Mouse (Mus musculus): ENCODE data around the gene Eml1.

The Eml1 gene

DNA sequence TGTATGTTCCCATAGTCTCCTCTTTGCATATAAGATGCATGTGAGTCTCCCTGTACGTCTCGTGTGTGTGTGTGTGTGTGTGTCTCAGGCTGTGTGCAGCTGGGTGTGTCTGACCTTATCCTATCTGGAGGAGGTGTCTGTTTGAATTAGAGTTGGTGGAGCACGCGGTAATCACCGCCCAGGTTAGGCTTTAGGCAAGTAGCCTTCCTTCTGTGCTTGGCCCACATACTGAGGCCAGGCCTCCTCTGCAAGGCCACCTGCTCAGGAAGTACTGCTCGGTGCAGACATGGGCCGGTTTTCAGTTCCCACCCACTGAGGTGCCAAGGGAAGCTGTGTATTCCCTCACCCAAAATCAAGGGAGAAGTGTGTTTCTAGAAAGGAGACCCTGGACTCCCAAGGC, 4.9 kb upstream of the Eml1 start:
- Histone ChIP-seq H3K9me3 (ENCODE audit: low read length) (peaks cover 9% of the 10 kb centered on the region), H3K36me3 (ENCODE audit: insufficient read depth, low read length) (no peaks in the 10 kb centered on the region), H3K4me3 (replicated peaks; ENCODE audit: low read length) (no peak overlapping the region), H3K4me1 (replicated peaks; ENCODE audit: low read depth, low read length) (peaks cover 11% of the 10 kb centered on the region), H3K27me3 (ENCODE audit: insufficient read depth, low read length) (peaks cover 56% of the 10 kb centered on the region)
- no peak for TF ChIP-seq CTCF (conservative IDR thresholded peaks at IDR 0.05; ENCODE audit: low read length)
- TF ChIP-seq POU5F1 (IDR thresholded peaks at IDR 0.05; ENCODE audit: borderline replicate concordance, low read length), result no peak
- no peak for TF ChIP-seq NANOG (IDR thresholded peaks at IDR 0.05; ENCODE audit: borderline replicate concordance, low read length)

- TF ChIP-seq POU5F1 (IDR thresholded peaks at IDR 0.05; ENCODE audit: borderline replicate concordance, low read length), result no peak
- no peaks in the 10 kb centered on the region for H3K36me3 ChIP-seq (ENCODE audit: insufficient read depth, low read length)
- H3K27me3 ChIP-seq (ENCODE audit: insufficient read depth, low read length), result peaks cover 46% of the 10 kb centered on the region
- peaks cover 11% of the 10 kb centered on the region for H3K4me1 ChIP-seq (replicated peaks; ENCODE audit: low read depth, low read length)
- H3K4me3 ChIP-seq (replicated peaks; ENCODE audit: low read length), result no peak overlapping the region
- peaks cover 9% of the 10 kb centered on the region for H3K9me3 ChIP-seq (ENCODE audit: low read length)
Measured at GRCm38 (mm10) chr12:108367909-108368308, 2.8 kb upstream of the Eml1 start.

- Histone ChIP-seq H3K36me3 (ENCODE audit: insufficient read depth, low read length) (no peaks in the 10 kb centered on the region), H3K4me3 (replicated peaks; ENCODE audit: low read length) (no peak overlapping the region), H3K9me3 (ENCODE audit: low read length) (peaks cover 9% of the 10 kb centered on the region), H3K27me3 (ENCODE audit: insufficient read depth, low read length) (peaks cover 44% of the 10 kb centered on the region), H3K4me1 (replicated peaks; ENCODE audit: low read depth, low read length) (peaks cover 10% of the 10 kb centered on the region)
- TF ChIP-seq NANOG (IDR thresholded peaks at IDR 0.05; ENCODE audit: borderline replicate concordance, low read length) (no peak), CTCF (conservative IDR thresholded peaks at IDR 0.05; ENCODE audit: low read length) (no peak), POU5F1 (IDR thresholded peaks at IDR 0.05; ENCODE audit: borderline replicate concordance, low read length) (no peak)
Measured at GRCm38 (mm10) chr12:108368921-108369320, 1.8 kb upstream of the Eml1 start.

- Histone ChIP-seq H3K27me3 (ENCODE audit: insufficient read depth, low read length) (peaks cover 52% of the 10 kb centered on the region), H3K4me3 (replicated peaks; ENCODE audit: low read length) (no peak overlapping the region), H3K36me3 (ENCODE audit: insufficient read depth, low read length) (no peaks in the 10 kb centered on the region), H3K4me1 (replicated peaks; ENCODE audit: low read depth, low read length) (peaks cover 8% of the 10 kb centered on the region), H3K9me3 (ENCODE audit: low read length) (peaks cover 9% of the 10 kb centered on the region)
- TF ChIP-seq CTCF (conservative IDR thresholded peaks at IDR 0.05; ENCODE audit: low read length), result no peak
- no peak for TF ChIP-seq NANOG (IDR thresholded peaks at IDR 0.05; ENCODE audit: borderline replicate concordance, low read length)
- TF ChIP-seq POU5F1 (IDR thresholded peaks at IDR 0.05; ENCODE audit: borderline replicate concordance, low read length), result no peak
Measured at GRCm38 (mm10) chr12:108371429-108371765, 640 bp downstream of the Eml1 start.

- H3K27me3 ChIP-seq (ENCODE audit: insufficient read depth, low read length), result peaks cover 60% of the 10 kb centered on the region
- peaks cover 9% of the 10 kb centered on the region for H3K9me3 ChIP-seq (ENCODE audit: low read length)
- no peak overlapping the region for H3K4me3 ChIP-seq (replicated peaks; ENCODE audit: low read length)
- TF ChIP-seq POU5F1 (IDR thresholded peaks at IDR 0.05; ENCODE audit: borderline replicate concordance, low read length) (no peak), CTCF (conservative IDR thresholded peaks at IDR 0.05; ENCODE audit: low read length) (no peak), NANOG (IDR thresholded peaks at IDR 0.05; ENCODE audit: borderline replicate concordance, low read length) (no peak)
- H3K36me3 ChIP-seq (ENCODE audit: insufficient read depth, low read length), result no peaks in the 10 kb centered on the region
- peaks cover 8% of the 10 kb centered on the region for H3K4me1 ChIP-seq (replicated peaks; ENCODE audit: low read depth, low read length)
Measured at GRCm38 (mm10) chr12:108372241-108372640, 1.5 kb downstream of the Eml1 start.

DNA sequence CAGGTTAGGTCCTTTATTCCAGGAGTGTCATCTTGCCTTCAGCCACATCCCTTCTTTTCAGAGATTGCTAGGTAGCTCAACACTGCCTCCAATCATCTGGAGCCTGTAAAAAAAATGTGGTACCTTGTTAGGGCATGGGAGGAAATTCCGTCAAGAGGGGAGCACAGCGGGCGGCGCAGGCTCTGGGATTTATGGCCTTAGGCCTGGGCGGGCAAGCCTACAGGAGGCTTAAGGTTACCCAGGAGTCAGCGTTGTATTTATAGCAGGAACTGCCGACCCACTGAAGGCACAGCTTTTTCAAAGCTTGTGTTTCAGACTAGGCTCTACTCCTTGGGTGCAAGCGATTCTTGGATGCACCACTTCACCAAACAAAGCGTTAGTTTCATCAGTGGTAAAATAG, 2.9 kb downstream of the Eml1 start:
- peaks cover 8% of the 10 kb centered on the region for H3K4me1 ChIP-seq (replicated peaks; ENCODE audit: low read depth, low read length)
- H3K4me3 ChIP-seq (replicated peaks; ENCODE audit: low read length), result no peak overlapping the region
- peaks cover 2% of the 10 kb centered on the region for H3K9me3 ChIP-seq (ENCODE audit: low read length)
- TF ChIP-seq POU5F1 (IDR thresholded peaks at IDR 0.05; ENCODE audit: borderline replicate concordance, low read length), result no peak
- no peak for TF ChIP-seq CTCF (conservative IDR thresholded peaks at IDR 0.05; ENCODE audit: low read length)
- no peak for TF ChIP-seq NANOG (IDR thresholded peaks at IDR 0.05; ENCODE audit: borderline replicate concordance, low read length)
- peaks cover 50% of the 10 kb centered on the region for H3K27me3 ChIP-seq (ENCODE audit: insufficient read depth, low read length)
- no peaks in the 10 kb centered on the region for H3K36me3 ChIP-seq (ENCODE audit: insufficient read depth, low read length)

- H3K4me3 ChIP-seq (replicated peaks; ENCODE audit: low read length), result no peak overlapping the region
- H3K4me1 ChIP-seq (replicated peaks; ENCODE audit: low read depth, low read length), result peaks cover 8% of the 10 kb centered on the region
- no peak for TF ChIP-seq NANOG (IDR thresholded peaks at IDR 0.05; ENCODE audit: borderline replicate concordance, low read length)
- TF ChIP-seq POU5F1 (IDR thresholded peaks at IDR 0.05; ENCODE audit: borderline replicate concordance, low read length), result no peak
- TF ChIP-seq CTCF (conservative IDR thresholded peaks at IDR 0.05; ENCODE audit: low read length), result no peak
- peaks cover 42% of the 10 kb centered on the region for H3K27me3 ChIP-seq (ENCODE audit: insufficient read depth, low read length)
- no peaks in the 10 kb centered on the region for H3K9me3 ChIP-seq (ENCODE audit: low read length)
- no peaks in the 10 kb centered on the region for H3K36me3 ChIP-seq (ENCODE audit: insufficient read depth, low read length)
Measured at GRCm38 (mm10) chr12:108374689-108375088, 3.9 kb downstream of the Eml1 start.

GRCm38 (mm10) chr12:108378379-108379133, 7.8 kb downstream of the Eml1 start:
- Histone ChIP-seq H3K4me1 (replicated peaks; ENCODE audit: low read depth, low read length) (peaks cover 6% of the 10 kb centered on the region), H3K27me3 (ENCODE audit: insufficient read depth, low read length) (peaks cover 30% of the 10 kb centered on the region), H3K4me3 (replicated peaks; ENCODE audit: low read length) (no peak overlapping the region), H3K9me3 (ENCODE audit: low read length) (no peaks in the 10 kb centered on the region), H3K36me3 (ENCODE audit: insufficient read depth, low read length) (no peaks in the 10 kb centered on the region)
- TF ChIP-seq NANOG (IDR thresholded peaks at IDR 0.05; ENCODE audit: borderline replicate concordance, low read length) (no peak), POU5F1 (IDR thresholded peaks at IDR 0.05; ENCODE audit: borderline replicate concordance, low read length) (no peak), CTCF (conservative IDR thresholded peaks at IDR 0.05; ENCODE audit: low read length) (no peak)
